Mouse (Mus musculus) urinary bladder, postnatal 4 days (tissue): ENCODE data around the gene Rgs5.

Experiments used
- DNase-seq, 2 experiments: peaks; one replicate each; pipeline ENCODE4 v3.0.0; 2021 to 2022; ENCODE audit warnings: low spot score in 2 of 2

The Rgs5 gene

GRCm38 (mm10) chr1:169726319-169726718 lies 71.0 kb downstream of the Rgs5 start:
- no peak for DNase-seq

- no peak for DNase-seq
Measured at GRCm38 (mm10) chr1:169730599-169731100, 75.3 kb downstream of the Rgs5 start.

GRCm38 (mm10) chr1:169736139-169736538 lies 80.8 kb downstream of the Rgs5 start:
- no peak for DNase-seq

- DNase-seq, result no peak
Measured at GRCm38 (mm10) chr1:169737231-169737630, 81.9 kb downstream of the Rgs5 start.

- DNase-seq, result no peak
Measured at GRCm38 (mm10) chr1:169741147-169741546, 85.8 kb downstream of the Rgs5 start.
